Mouse (Mus musculus): Measurements from ENCODE around the gene Fgfr2. TPM values are rescaled to one million over a fixed set of nuclear protein-coding genes. Genes with fewer than 3 reads are reported as not detected.

The Fgfr2 gene
- polyA plus RNA-seq, 1 experiment from 2014 or later, result 17.2 TPM

DNA sequence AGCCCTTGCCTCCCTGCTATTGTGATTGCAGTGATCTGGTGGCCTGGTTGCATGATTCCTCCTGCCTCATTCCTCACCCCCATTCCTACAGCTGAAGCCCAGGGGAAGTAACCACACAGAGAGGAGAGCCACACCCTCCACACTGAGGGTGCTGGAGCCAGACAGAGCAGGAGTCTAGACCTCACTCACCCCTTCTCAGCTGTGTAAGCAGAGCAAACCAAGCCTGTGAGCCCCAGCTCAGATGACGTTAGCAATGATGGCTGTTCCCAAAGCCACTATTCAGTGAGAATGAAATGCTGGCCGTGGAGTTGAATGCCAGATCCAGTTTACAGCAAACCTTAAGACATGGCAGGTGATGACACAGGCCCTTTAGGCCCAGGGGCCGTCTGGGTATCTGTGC lies 645.4 kb downstream of the Fgfr2 start:
- Histone ChIP-seq H3K4me2 (no peak overlapping the region), H3K4me1 (replicated peaks) (no peaks in the 10 kb centered on the region), H3K27me3 (peaks cover 3% of the 10 kb centered on the region; the same call in 1 of the 2 replicates), H3K27ac (no peak overlapping the region), H3K4me3 (no peak overlapping the region), H3K36me3 (no peaks in the 10 kb centered on the region), H3K9me3 (replicated peaks) (no peaks in the 10 kb centered on the region), H3K9ac (no peak overlapping the region)
- 57% methylated on average over 3 of the region's 3 CpGs for WGBS
- ATAC-seq (replicated peaks; ENCODE audit: insufficient number of reproducible peaks, insufficient read depth, low FRiP score, low read depth), result no peak

DNA sequence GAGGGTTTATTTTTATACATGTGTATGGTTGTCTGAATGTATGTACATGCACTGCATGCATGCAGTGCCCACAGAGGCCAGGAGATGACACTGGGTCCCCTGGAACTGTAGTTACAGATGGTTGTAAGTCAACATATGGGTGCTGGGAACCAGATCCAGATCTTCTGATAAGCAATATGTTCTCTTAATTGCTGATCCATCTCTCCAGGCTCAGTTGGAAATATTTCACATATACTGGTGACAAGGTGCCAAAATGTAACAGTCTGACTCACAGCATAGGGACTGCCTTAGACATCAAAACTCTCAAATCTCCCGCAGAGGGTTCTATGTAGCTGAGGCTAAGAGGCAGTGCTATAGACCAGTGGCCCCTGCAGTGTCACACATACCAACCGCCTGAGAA lies 646.7 kb downstream of the Fgfr2 start:
- Histone ChIP-seq H3K27ac (no peak overlapping the region), H3K9ac (no peak overlapping the region), H3K9me3 (replicated peaks) (no peaks in the 10 kb centered on the region), H3K4me1 (replicated peaks) (no peaks in the 10 kb centered on the region), H3K4me3 (no peak overlapping the region), H3K36me3 (no peaks in the 10 kb centered on the region), H3K4me2 (no peak overlapping the region), H3K27me3 (peaks cover 3% of the 10 kb centered on the region; the same call in 1 of the 2 replicates)
- WGBS, result 78% methylated on average over 2 of the region's 2 CpGs
- ATAC-seq (replicated peaks; ENCODE audit: insufficient number of reproducible peaks, insufficient read depth, low FRiP score, low read depth), result no peak

GRCm38 (mm10) chr7:132475069-132475468 lies 648.1 kb downstream of the Fgfr2 start:
- H3K36me3 ChIP-seq, result no peaks in the 10 kb centered on the region

GRCm38 (mm10) chr7:132471327-132471726 lies 651.8 kb downstream of the Fgfr2 start:
- Histone ChIP-seq H3K4me1 (replicated peaks) (no peaks in the 10 kb centered on the region), H3K4me3 (no peak overlapping the region), H3K4me2 (no peak overlapping the region), H3K9ac (no peak overlapping the region), H3K9me3 (replicated peaks) (no peaks in the 10 kb centered on the region), H3K27me3 (peaks cover 2% of the 10 kb centered on the region; the same call in 1 of the 2 replicates), H3K36me3 (no peaks in the 10 kb centered on the region), H3K27ac (no peak overlapping the region)
- WGBS, result 31% methylated on average over 3 of the region's 3 CpGs
- no peak for ATAC-seq (replicated peaks; ENCODE audit: insufficient number of reproducible peaks, insufficient read depth, low FRiP score, low read depth)

More at GRCm38 (mm10) chr7:132475069-132475468, 648.1 kb downstream of the Fgfr2 start:
- Histone ChIP-seq H3K9me3 (replicated peaks) (no peaks in the 10 kb centered on the region), H3K9ac (no peak overlapping the region), H3K27me3 (peaks cover 3% of the 10 kb centered on the region; the same call in 1 of the 2 replicates), H3K4me3 (no peak overlapping the region), H3K4me2 (no peak overlapping the region), H3K27ac (no peak overlapping the region), H3K4me1 (replicated peaks) (no peaks in the 10 kb centered on the region)
- 24% methylated on average over 5 of the region's 5 CpGs for WGBS
- no peak for ATAC-seq (replicated peaks; ENCODE audit: insufficient number of reproducible peaks, insufficient read depth, low FRiP score, low read depth)

DNA sequence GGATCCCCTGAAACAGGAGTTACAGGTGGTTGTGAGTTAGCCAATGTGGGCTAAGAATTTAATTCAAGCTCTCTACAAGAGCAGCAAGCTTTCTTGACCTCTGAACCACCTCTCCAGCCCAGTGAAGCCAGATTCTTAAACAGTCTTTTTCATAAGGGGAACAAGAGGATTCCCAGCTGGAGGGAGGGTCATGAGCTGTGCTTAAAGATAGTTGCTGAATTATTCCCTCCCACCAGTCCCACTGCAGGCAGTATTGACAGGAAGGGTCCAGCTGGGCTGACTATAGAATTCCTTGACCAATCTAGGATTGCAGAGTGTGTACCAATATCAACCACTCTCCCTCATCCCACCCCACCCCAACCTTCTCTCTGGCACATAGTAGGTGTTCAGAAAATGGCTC lies 654.8 kb downstream of the Fgfr2 start:
- Histone ChIP-seq H3K4me1 (replicated peaks) (no peaks in the 10 kb centered on the region), H3K9me3 (replicated peaks) (no peaks in the 10 kb centered on the region), H3K27me3 (peaks cover 2% of the 10 kb centered on the region; the same call in 1 of the 2 replicates), H3K9ac (no peak overlapping the region), H3K36me3 (no peaks in the 10 kb centered on the region), H3K4me3 (no peak overlapping the region), H3K27ac (no peak overlapping the region), H3K4me2 (no peak overlapping the region)
- ATAC-seq (replicated peaks; ENCODE audit: insufficient number of reproducible peaks, insufficient read depth, low FRiP score, low read depth), result no peak

DNA sequence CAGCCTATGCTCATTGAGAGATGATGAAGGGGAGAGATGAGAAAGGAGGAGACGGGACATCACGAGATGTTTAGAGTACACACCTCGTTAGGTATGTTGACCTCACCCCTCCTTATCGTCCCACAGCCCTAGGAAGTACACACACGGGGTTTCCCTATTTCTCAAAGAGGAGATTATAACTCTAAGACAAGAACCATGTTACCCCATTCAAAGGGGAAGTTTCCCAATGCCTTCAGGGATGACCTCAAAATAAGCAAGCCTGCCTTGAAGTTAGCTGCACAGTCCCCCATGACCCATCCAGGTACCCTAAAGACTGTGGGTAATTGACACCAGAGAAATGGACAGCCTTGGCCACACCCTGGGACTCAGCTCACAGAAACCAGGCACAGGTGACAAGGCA lies 657.3 kb downstream of the Fgfr2 start:
- Histone ChIP-seq H3K4me1 (replicated peaks) (no peaks in the 10 kb centered on the region), H3K27ac (no peak overlapping the region), H3K4me2 (no peak overlapping the region), H3K9ac (no peak overlapping the region), H3K36me3 (no peaks in the 10 kb centered on the region), H3K27me3 (0 out of 2 replicates have a peak, but pooled peaks cover 2% of the 10 kb centered on the region), H3K9me3 (replicated peaks) (no peaks in the 10 kb centered on the region), H3K4me3 (no peak overlapping the region)
- no peak for ATAC-seq (replicated peaks; ENCODE audit: insufficient number of reproducible peaks, insufficient read depth, low FRiP score, low read depth)
- WGBS, result 90% methylated on average over 5 of the region's 5 CpGs

DNA sequence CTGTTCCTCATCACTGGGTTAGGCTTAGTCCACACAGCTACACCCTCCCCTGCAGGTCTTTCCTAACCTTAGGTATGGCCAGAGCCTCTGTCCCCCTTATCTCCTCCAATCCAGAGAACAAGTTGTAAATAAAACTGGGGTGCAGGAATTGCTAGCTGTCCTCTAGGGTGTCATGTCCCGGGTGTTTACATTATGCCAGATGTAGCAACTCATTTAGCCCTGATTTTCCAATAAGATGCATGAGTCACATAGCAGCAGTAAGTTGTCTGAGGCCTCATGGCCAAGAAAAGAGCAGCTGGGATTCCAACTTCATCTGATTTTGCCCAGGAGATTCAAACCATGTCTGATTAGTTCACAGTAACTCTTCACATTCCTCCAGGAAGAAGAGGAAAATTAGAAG lies 658.3 kb downstream of the Fgfr2 start:
- 0 out of 2 replicates have a peak, but pooled peaks cover 2% of the 10 kb centered on the region for H3K27me3 ChIP-seq
- no peaks in the 10 kb centered on the region for H3K4me1 ChIP-seq (replicated peaks)
- no peak overlapping the region for H3K4me2 ChIP-seq
- no peak overlapping the region for H3K4me3 ChIP-seq
- WGBS, result 67% methylated on average over 1 of the region's 1 CpGs
- ATAC-seq (replicated peaks; ENCODE audit: insufficient number of reproducible peaks, insufficient read depth, low FRiP score, low read depth), result no peak
- H3K9me3 ChIP-seq (replicated peaks), result no peaks in the 10 kb centered on the region
- no peak overlapping the region for H3K9ac ChIP-seq
- no peak overlapping the region for H3K27ac ChIP-seq
- no peaks in the 10 kb centered on the region for H3K36me3 ChIP-seq

DNA sequence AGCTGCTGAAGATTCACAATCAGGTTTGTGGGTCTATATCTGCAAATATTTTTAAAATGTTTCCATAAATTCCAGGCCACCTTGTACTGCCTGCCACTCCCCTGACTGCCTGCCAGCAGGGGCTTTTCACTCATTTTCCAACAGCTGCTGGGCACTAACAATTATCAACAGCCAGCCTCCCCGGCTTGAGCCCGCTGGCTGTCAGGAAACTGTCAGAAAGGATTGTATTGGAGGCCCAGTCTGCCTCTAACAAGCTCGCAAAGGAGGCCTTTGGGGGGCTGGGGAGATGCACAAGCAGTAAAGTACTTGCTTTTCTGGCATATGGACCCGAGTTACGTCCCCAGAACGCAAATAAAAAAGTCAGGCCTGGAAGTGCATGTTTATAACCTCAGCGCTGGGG lies 664.7 kb downstream of the Fgfr2 start:
- H3K9ac ChIP-seq, result no peak overlapping the region
- no peaks in the 10 kb centered on the region for H3K27me3 ChIP-seq
- H3K27ac ChIP-seq, result no peak overlapping the region
- WGBS, result 55% methylated on average over 7 of the region's 7 CpGs
- H3K36me3 ChIP-seq, result no peaks in the 10 kb centered on the region
- no peak for ATAC-seq (replicated peaks; ENCODE audit: insufficient number of reproducible peaks, insufficient read depth, low FRiP score, low read depth)
- no peaks in the 10 kb centered on the region for H3K4me1 ChIP-seq (replicated peaks)
- no peaks in the 10 kb centered on the region for H3K9me3 ChIP-seq (replicated peaks)
- no peak overlapping the region for H3K4me3 ChIP-seq
- no peak overlapping the region for H3K4me2 ChIP-seq

DNA sequence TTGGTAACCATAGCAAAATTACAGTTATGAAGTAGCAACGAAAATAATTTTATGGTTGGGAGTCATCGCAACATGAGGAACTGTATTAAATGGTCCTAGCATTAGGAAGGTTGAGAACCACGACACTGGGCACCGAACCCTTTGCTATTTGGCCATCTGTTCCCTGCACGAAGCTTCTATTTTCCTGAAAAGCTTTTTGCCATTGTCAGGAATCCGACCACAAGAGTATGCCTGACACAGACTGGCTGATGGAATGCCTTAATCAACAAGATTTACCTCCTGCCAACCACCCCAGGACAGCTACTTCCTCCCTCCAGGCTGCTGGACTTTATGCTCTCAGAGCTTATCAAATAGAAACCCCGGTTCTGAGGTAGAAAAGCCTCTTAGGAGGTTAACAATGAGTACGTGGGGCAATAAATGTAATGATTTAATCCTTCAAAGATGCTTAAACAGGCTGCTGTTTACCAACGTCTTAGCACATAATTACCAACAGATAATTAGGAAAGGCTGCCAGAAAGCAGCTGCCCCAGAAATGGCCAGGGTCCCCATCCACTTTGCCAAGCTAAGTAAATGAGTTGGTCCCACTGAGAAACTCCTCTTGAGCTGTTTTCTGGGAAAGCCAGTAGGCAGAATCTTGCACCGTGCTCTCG lies 668.0 kb downstream of the Fgfr2 start:
- Histone ChIP-seq H3K36me3 (no peaks in the 10 kb centered on the region), H3K4me2 (no peak overlapping the region), H3K4me3 (no peak overlapping the region), H3K9me3 (replicated peaks) (no peaks in the 10 kb centered on the region), H3K9ac (no peak overlapping the region), H3K27me3 (no peaks in the 10 kb centered on the region), H3K4me1 (replicated peaks) (no peaks in the 10 kb centered on the region), H3K27ac (no peak overlapping the region)
- ATAC-seq (replicated peaks; ENCODE audit: insufficient number of reproducible peaks, insufficient read depth, low FRiP score, low read depth), result no peak
- 52% methylated on average over 11 of the region's 11 CpGs for WGBS

DNA sequence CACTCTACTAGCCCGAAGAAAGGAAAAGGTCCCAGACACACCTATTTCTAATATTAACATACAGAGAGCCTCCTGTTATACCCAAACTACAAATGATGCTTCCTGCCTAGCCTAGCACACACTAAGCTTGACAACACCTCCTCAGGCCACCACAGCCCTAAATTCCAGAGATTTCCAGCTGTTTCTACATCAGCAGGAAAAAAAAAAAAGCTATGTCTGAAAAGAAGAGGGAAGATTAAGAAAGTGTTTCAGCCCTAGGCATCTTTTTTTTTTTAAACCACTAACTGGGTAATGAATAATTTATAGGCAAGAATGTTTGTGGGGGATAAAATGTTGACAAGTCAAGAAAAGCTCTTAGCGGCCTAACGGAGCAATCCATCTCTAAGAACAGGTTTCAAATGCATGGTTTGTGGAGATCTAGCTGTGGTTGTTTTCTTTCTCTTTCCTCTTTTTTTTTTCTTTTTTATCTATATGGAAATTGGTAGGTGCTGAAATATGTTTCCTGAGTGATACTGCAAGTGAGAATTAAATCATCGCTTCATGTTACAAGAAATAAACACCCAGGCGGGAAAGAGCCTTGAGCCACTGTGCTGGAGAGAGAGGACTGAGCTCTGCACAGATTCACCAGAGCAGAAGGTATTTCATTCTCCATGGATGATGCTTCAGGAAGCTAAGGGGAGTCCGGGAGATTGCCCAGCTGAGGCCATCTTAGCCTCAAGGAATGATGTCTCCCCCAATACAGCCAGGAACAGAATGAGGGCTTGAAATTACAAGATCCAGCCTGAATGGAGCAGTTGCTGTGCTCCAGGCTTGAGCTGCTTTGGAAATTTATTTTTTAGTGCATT lies 673.0 kb downstream of the Fgfr2 start:
- Histone ChIP-seq H3K27me3 (no peaks in the 10 kb centered on the region), H3K9me3 (replicated peaks) (no peaks in the 10 kb centered on the region), H3K27ac (no peak overlapping the region), H3K36me3 (no peaks in the 10 kb centered on the region), H3K4me3 (no peak overlapping the region), H3K4me2 (no peak overlapping the region), H3K4me1 (replicated peaks) (no peaks in the 10 kb centered on the region), H3K9ac (no peak overlapping the region)
- ATAC-seq (replicated peaks; ENCODE audit: insufficient number of reproducible peaks, insufficient read depth, low FRiP score, low read depth), result no peak
- 75% methylated on average over 6 of the region's 6 CpGs for WGBS

- Histone ChIP-seq H3K36me3 (no peaks in the 10 kb centered on the region), H3K9ac (no peak overlapping the region), H3K9me3 (replicated peaks) (no peaks in the 10 kb centered on the region), H3K4me1 (replicated peaks) (peaks cover 5% of the 10 kb centered on the region), H3K27me3 (no peaks in the 10 kb centered on the region), H3K4me2 (no peak overlapping the region), H3K27ac (no peak overlapping the region), H3K4me3 (no peak overlapping the region)
- 46% methylated on average over 4 of the region's 4 CpGs for WGBS
- no peak for ATAC-seq (replicated peaks; ENCODE audit: insufficient number of reproducible peaks, insufficient read depth, low FRiP score, low read depth)
Measured at GRCm38 (mm10) chr7:132448511-132449154, 674.5 kb downstream of the Fgfr2 start.
